Mouse (Mus musculus): ENCODE data around the gene Mtrf1. TPM values are rescaled to one million over a fixed set of nuclear protein-coding genes. Genes with fewer than 3 reads are reported as not detected.

Mtrf1 gene
- polyA plus RNA-seq, 1 experiment from 2014 or later = 11.0 TPM

Other genes with a start within 250 kb of the Mtrf1 start
- not detected in 2 replicates for gene Zfp957, start 150.4 kb upstream of the Mtrf1 start, polyA plus RNA-seq (2015; fragmentation: Nextera tagmentation; extraction: Ambion mirVana)
- gene Rgcc, start 96.1 kb upstream of the Mtrf1 start, polyA plus RNA-seq (2015; fragmentation: Nextera tagmentation; extraction: Ambion mirVana) = 58.0 and 62.8 TPM in 2 replicates
- gene Naa16, start 7.0 kb upstream of the Mtrf1 start, polyA plus RNA-seq (2015; fragmentation: Nextera tagmentation; extraction: Ambion mirVana) = 27.5 and 28.6 TPM in 2 replicates
- gene Kbtbd7, start 28.7 kb downstream of the Mtrf1 start, polyA plus RNA-seq (2015; fragmentation: Nextera tagmentation; extraction: Ambion mirVana) = 25.2 and 30.4 TPM in 2 replicates
- 2.8 and 3.8 TPM in 2 replicates for gene Kbtbd6, start 54.1 kb downstream of the Mtrf1 start, polyA plus RNA-seq (2015; fragmentation: Nextera tagmentation; extraction: Ambion mirVana)
- 2.7 and 3.3 TPM in 2 replicates for gene Elf1, start 83.4 kb downstream of the Mtrf1 start, polyA plus RNA-seq (2015; fragmentation: Nextera tagmentation; extraction: Ambion mirVana)
- 42.2 and 42.5 TPM in 2 replicates for gene Wbp4, start 83.7 kb downstream of the Mtrf1 start, polyA plus RNA-seq (2015; fragmentation: Nextera tagmentation; extraction: Ambion mirVana)
- 107 and 112 TPM in 2 replicates for gene Sugt1, start 189.9 kb downstream of the Mtrf1 start, polyA plus RNA-seq (2015; fragmentation: Nextera tagmentation; extraction: Ambion mirVana)

All from forebrain, embryonic 16.5 days (tissue).